Comparison of ENCODE assay signal across 7 mouse cellular contexts in the genomic region with DNA sequence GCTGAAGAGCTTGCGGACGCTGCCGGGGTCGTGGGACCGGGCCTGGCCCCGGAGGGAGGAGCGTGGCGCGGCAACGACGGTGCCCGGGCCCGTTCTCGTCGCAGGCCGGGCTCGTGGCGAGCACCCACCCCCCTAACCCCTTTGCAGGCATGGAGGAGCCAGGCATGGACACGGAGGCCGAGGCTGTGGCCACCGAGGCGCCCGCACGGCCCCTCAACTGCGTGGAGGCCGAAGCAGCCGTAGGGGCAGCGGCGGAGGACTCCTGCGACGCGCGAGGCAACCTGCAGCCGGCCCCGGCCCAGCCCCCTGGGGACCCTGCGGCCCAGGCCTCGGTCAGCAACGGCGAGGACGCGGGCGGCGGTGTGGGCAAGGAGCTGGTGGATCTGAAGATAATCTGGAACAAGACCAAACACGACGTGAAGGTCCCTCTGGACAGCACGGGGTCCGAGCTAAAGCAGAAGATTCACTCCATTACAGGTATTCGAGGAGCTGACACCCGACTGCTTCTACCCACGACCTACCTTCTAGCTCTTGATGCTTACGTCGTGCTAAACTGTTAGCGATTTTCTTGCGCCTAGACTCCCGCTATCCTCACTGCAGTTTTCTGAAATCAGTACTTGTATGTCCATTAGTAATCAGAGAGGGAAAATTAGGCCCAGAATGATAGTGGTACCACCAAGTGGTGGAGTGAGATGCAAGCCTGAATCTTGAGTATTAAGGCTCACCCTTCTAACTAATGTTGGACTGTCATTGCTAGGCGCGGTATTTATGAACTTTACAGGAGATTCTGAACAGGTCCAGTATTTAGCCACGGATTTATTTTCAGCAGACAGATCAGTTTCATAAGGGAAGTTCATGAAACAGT. TPM values are rescaled to one million over a fixed set of nuclear protein-coding genes. Genes with fewer than 3 reads are reported as not detected.
DNase-seq lines count a peak whose midpoint lies in the region; ATAC-seq and TF ChIP-seq lines count a peak whose summit lies in the region.

No protein-coding gene starts in this region.

- peak overlapping the region; percentile 100 for H3K4me3 ChIP-seq in lung, embryonic 14.5 days (ENCODE audit: low read depth, low read length)
- peak overlapping the region; percentile 100 for H3K4me3 ChIP-seq in hindbrain, embryonic 15.5 days
- peak overlapping the region; percentile 94 for H3K4me3 ChIP-seq in liver, postnatal 0 days (ENCODE audit: low read depth, low read length)

- no peak; the same call in 1 of the 2 replicates for TF ChIP-seq CTCF in lung, embryonic 14.5 days (IDR thresholded peaks at IDR 0.05; ENCODE audit: low read depth)
- TF ChIP-seq CTCF in liver, postnatal 0 days (IDR thresholded peaks at IDR 0.05; ENCODE audit: low read depth), result peak; percentile 37; the same call in 1 of the 2 replicates

- ATAC-seq in lung, embryonic 14.5 days (ENCODE audit: insufficient read depth), result no peak; the same call in 1 of the 2 replicates
- ATAC-seq in hindbrain, embryonic 15.5 days (ENCODE audit: low FRiP score, low read depth), result peak; percentile 27
- peak; percentile 6 for ATAC-seq in liver, postnatal 0 days

- TF ChIP-seq EP300 in liver, postnatal 0 days (IDR thresholded peaks at IDR 0.05; ENCODE audit: low read depth), result no peak

- H3K9ac ChIP-seq in lung, embryonic 14.5 days, result peak overlapping the region; percentile 93
- peak overlapping the region; percentile 98 for H3K9ac ChIP-seq in hindbrain, embryonic 15.5 days
- H3K9ac ChIP-seq in liver, postnatal 0 days (replicated peaks), result peak overlapping the region; percentile 89

- H3K4me1 ChIP-seq in lung, embryonic 14.5 days (ENCODE audit: insufficient read depth), result 0 out of 2 replicates have a peak, but pooled peaks cover 4% of the 10 kb centered on the region
- peaks cover 30% of the 10 kb centered on the region for H3K4me1 ChIP-seq in hindbrain, embryonic 15.5 days (replicated peaks)
- H3K4me1 ChIP-seq in liver, postnatal 0 days (ENCODE audit: insufficient read depth), result peaks cover 36% of the 10 kb centered on the region

- WGBS in lung, embryonic 14.5 days, result under 1% methylated on average over 58 of the region's 58 CpGs
- 2% methylated on average over 58 of the region's 58 CpGs for WGBS in hindbrain, embryonic 15.5 days
- WGBS in liver, postnatal 0 days (ENCODE audit: insufficient replicate concordance), result under 1% methylated on average over 55 of the region's 58 CpGs

- peak overlapping the region; percentile 91 for H3K4me2 ChIP-seq in lung, embryonic 14.5 days
- peak overlapping the region; percentile 85 for H3K4me2 ChIP-seq in hindbrain, embryonic 15.5 days
- peak overlapping the region; percentile 91 for H3K4me2 ChIP-seq in liver, postnatal 0 days (ENCODE audit: low read depth, low read length)

- H3K27ac ChIP-seq in lung, embryonic 14.5 days (ENCODE audit: low read depth), result peak overlapping the region; percentile 94
- H3K27ac ChIP-seq in hindbrain, embryonic 15.5 days (replicated peaks), result peak overlapping the region; percentile 96
- peak overlapping the region; percentile 92 for H3K27ac ChIP-seq in liver, postnatal 0 days (ENCODE audit: low read depth)

- DNase-seq in lung, embryonic 14.5 days, result peak; percentile 52
- DNase-seq in lung, postnatal 36 days, result no peak
- peak; percentile 49 for DNase-seq in NIH3T3 (ENCODE audit: low read depth)
- DNase-seq in embryo, embryonic 11 days, result peak; percentile 31
- DNase-seq in liver, postnatal 0 days, result peak; percentile 47
- peak; percentile 69 for DNase-seq in testis, postnatal 10 days (ENCODE audit: low spot score)

- H3K9me3 ChIP-seq in lung, embryonic 14.5 days (ENCODE audit: low read depth, low read length), result no peaks in the 10 kb centered on the region
- no peaks in the 10 kb centered on the region for H3K9me3 ChIP-seq in hindbrain, embryonic 15.5 days
- H3K9me3 ChIP-seq in liver, postnatal 0 days (ENCODE audit: low read length), result no peaks in the 10 kb centered on the region

- H3K27me3 ChIP-seq in lung, embryonic 14.5 days (ENCODE audit: insufficient read depth, low read length), result no peaks in the 10 kb centered on the region
- no peaks in the 10 kb centered on the region for H3K27me3 ChIP-seq in hindbrain, embryonic 15.5 days
- no peaks in the 10 kb centered on the region for H3K27me3 ChIP-seq in liver, postnatal 0 days (ENCODE audit: insufficient read depth, low read length)

- peaks cover 39% of the 10 kb centered on the region for H3K36me3 ChIP-seq in lung, embryonic 14.5 days (ENCODE audit: insufficient read depth)
- H3K36me3 ChIP-seq in hindbrain, embryonic 15.5 days, result peaks cover 21% of the 10 kb centered on the region
- peaks cover 19% of the 10 kb centered on the region for H3K36me3 ChIP-seq in liver, postnatal 0 days (replicated peaks; ENCODE audit: insufficient read depth, low read length)

RNA-seq across cellular contexts. Expression of gene Ears2, which starts 0.7 kb away (rescaled TPM):
- 16.5 and 17.5 TPM in 2 replicates for polyA plus RNA-seq in lung, embryonic 14.5 days (2014; fragmentation: Nextera tagmentation; extraction: Ambion mirVana)
- polyA plus RNA-seq in hindbrain, embryonic 15.5 days (2015; fragmentation: Nextera tagmentation; extraction: Ambion mirVana), result 9.8 and 10.7 TPM in 2 replicates
- 8.3 TPM in 2 replicates for polyA plus RNA-seq in liver, postnatal 0 days (2015; fragmentation: Nextera tagmentation; extraction: Ambion mirVana)

RNA-seq across cellular contexts. Expression of gene Ubfd1, which starts 0.8 kb away (rescaled TPM):
- polyA plus RNA-seq in lung, embryonic 14.5 days (2014; fragmentation: Nextera tagmentation; extraction: Ambion mirVana), result 80.8 and 83.1 TPM in 2 replicates
- polyA plus RNA-seq in hindbrain, embryonic 15.5 days (2015; fragmentation: Nextera tagmentation; extraction: Ambion mirVana), result 81.6 and 82.7 TPM in 2 replicates
- polyA plus RNA-seq in liver, postnatal 0 days (2015; fragmentation: Nextera tagmentation; extraction: Ambion mirVana), result 10.9 and 11.0 TPM in 2 replicates

RNA-seq across cellular contexts. Expression of gene Ndufab1, which starts 33.9 kb away (rescaled TPM):
- 620 and 633 TPM in 2 replicates for polyA plus RNA-seq in lung, embryonic 14.5 days (2014; fragmentation: Nextera tagmentation; extraction: Ambion mirVana)
- 668 and 708 TPM in 2 replicates for polyA plus RNA-seq in hindbrain, embryonic 15.5 days (2015; fragmentation: Nextera tagmentation; extraction: Ambion mirVana)
- polyA plus RNA-seq in liver, postnatal 0 days (2015; fragmentation: Nextera tagmentation; extraction: Ambion mirVana), result 554 and 564 TPM in 2 replicates

RNA-seq across cellular contexts. Expression of gene Gga2, which starts 46.7 kb away (rescaled TPM):
- polyA plus RNA-seq in lung, embryonic 14.5 days (2014; fragmentation: Nextera tagmentation; extraction: Ambion mirVana), result 73.2 and 76.8 TPM in 2 replicates
- polyA plus RNA-seq in hindbrain, embryonic 15.5 days (2015; fragmentation: Nextera tagmentation; extraction: Ambion mirVana), result 51.8 and 51.9 TPM in 2 replicates
- polyA plus RNA-seq in liver, postnatal 0 days (2015; fragmentation: Nextera tagmentation; extraction: Ambion mirVana), result 9.7 and 10.1 TPM in 2 replicates
